Mouse (Mus musculus): ENCODE data around the gene Mdm1. TPM values are rescaled to one million over a fixed set of nuclear protein-coding genes. Genes with fewer than 3 reads are reported as not detected.

Mdm1 gene
- polyA plus RNA-seq (2017; shearing (Covaris generic)), result 14.4 TPM

GRCm38 (mm10) chr10:118141018-118141883, at the start of gene Mdm1:
Gene Mdm1 (plus strand): TSS chr10:118141811.

GRCm38 (mm10) chr10:118204642-118205041, 63.0 kb downstream of the Mdm1 start, which contains the start of gene Il22:
Gene Il22 (plus strand): TSS chr10:118204942.

Other genes with a start within 250 kb of the Mdm1 start
- not detected for gene Il22, start 63.1 kb downstream of the Mdm1 start, polyA plus RNA-seq (2017; shearing (Covaris generic))
- gene Gm32717, start 99.0 kb downstream of the Mdm1 start, polyA plus RNA-seq (2017; shearing (Covaris generic)), result not detected
- gene Gm32802, start 116.9 kb downstream of the Mdm1 start, polyA plus RNA-seq (2017; shearing (Covaris generic)), result not detected
- not detected for gene Iltifb, start 153.2 kb downstream of the Mdm1 start, polyA plus RNA-seq (2017; shearing (Covaris generic))
- gene Gm9040, start 185.2 kb downstream of the Mdm1 start, polyA plus RNA-seq (2017; shearing (Covaris generic)), result not detected
- not detected for gene Gm9044, start 190.6 kb downstream of the Mdm1 start, polyA plus RNA-seq (2017; shearing (Covaris generic))
- not detected for gene Gm9045, start 196.0 kb downstream of the Mdm1 start, polyA plus RNA-seq (2017; shearing (Covaris generic))
- gene Gm9046, start 201.4 kb downstream of the Mdm1 start, polyA plus RNA-seq (2017; shearing (Covaris generic)), result not detected
- gene Gm9048, start 206.9 kb downstream of the Mdm1 start, polyA plus RNA-seq (2017; shearing (Covaris generic)), result not detected
- not detected for gene Gm9049, start 212.3 kb downstream of the Mdm1 start, polyA plus RNA-seq (2017; shearing (Covaris generic))

Measured in inflammation-experienced regulatory T-cells, adult 16 weeks (primary cell).